Mouse (Mus musculus) hindbrain, embryonic 16.5 days (tissue): ENCODE data around the gene Trim56. TPM values are rescaled to one million over a fixed set of nuclear protein-coding genes. Genes with fewer than 3 reads are reported as not detected.

ENCODE experiments used
- ATAC-seq: fragments of 200-750 bp; cut with Nextera tagmentation; 2 replicates; pipeline ENCODE4 v1.8.0; 2017; ENCODE audit warnings: moderate TSS enrichment, moderate library complexity
- H3K27ac ChIP-seq: fragments of 300-500 bp; sonication (generic); 2 replicates; pipeline ENCODE4 v1.5.1; 2014; ENCODE audit warnings: low read depth, mild to moderate bottlenecking, control low read depth, low read length, moderate library complexity
- H3K27me3 ChIP-seq: fragments of 300-500 bp; sonication (generic); replicated peaks from 2 replicates; pipeline ENCODE4 v1.6.1; 2014; ENCODE audit warnings: low read length; ENCODE audit not compliant: control insufficient read depth, insufficient read depth
- H3K36me3 ChIP-seq: fragments of 300-500 bp; sonication (generic); 2 replicates; pipeline ENCODE4 v1.6.1; 2014; ENCODE audit warnings: mild to moderate bottlenecking, low read length, moderate library complexity, mixed read lengths; ENCODE audit not compliant: control insufficient read depth, insufficient read depth
- H3K4me1 ChIP-seq: fragments of 300-500 bp; sonication (generic); 2 replicates; pipeline ENCODE4 v1.6.1; 2014; ENCODE audit warnings: low read depth, low read length; ENCODE audit not compliant: control insufficient read depth, insufficient read depth
- H3K4me2 ChIP-seq: fragments of 300-500 bp; sonication (generic); 2 replicates; pipeline ENCODE4 v1.6.1; 2014; ENCODE audit warnings: mild to moderate bottlenecking, low read length, control low read depth, moderate library complexity
- H3K4me3 ChIP-seq: fragments of 300-500 bp; sonication (generic); 2 replicates; pipeline ENCODE4 v1.5.1; 2014; ENCODE audit warnings: mild to moderate bottlenecking, low read length, control low read depth, moderate library complexity
- H3K9ac ChIP-seq: fragments of 300-500 bp; sonication (generic); 2 replicates; pipeline ENCODE4 v1.6.1; 2014; ENCODE audit warnings: low read depth, mild to moderate bottlenecking, control low read depth, low read length, moderate library complexity
- H3K9me3 ChIP-seq: fragments of 300-500 bp; sonication (generic); 2 replicates; pipeline ENCODE4 v1.6.1; 2014; ENCODE audit warnings: mild to moderate bottlenecking, low read length, moderate library complexity; ENCODE audit not compliant: control insufficient read depth
- WGBS: fragments of 180-500 bp; shearing (Covaris S2); extraction: QIAGEN DNeasy Blood & Tissue Kit; methylation state at CpG from one replicate; pipeline ENCODE4 v1.1.7; 2014; 5-methylcytosine and 5-hydroxymethylcytosine counted together
- polyA plus RNA-seq: library from polyadenylated mRNA; unstranded; fragments of >200 nt; fragmentation: Nextera tagmentation; extraction: Ambion mirVana; gene quantifications from 2 replicates; pipeline ENCODE4 v1.2.1, GENCODE M21; 2015

The Trim56 gene
- polyA plus RNA-seq, 1 experiment from 2014 or later, result 2.3 TPM

GRCm38 (mm10) chr5:137061809-137062481 lies 54.1 kb downstream of the Trim56 start:
- no peak overlapping the region for H3K27ac ChIP-seq
- H3K27me3 ChIP-seq, result no peaks in the 10 kb centered on the region
- no peak overlapping the region for H3K9ac ChIP-seq
- no peaks in the 10 kb centered on the region for H3K9me3 ChIP-seq
- no peaks in the 10 kb centered on the region for H3K36me3 ChIP-seq
- no peaks in the 10 kb centered on the region for H3K4me1 ChIP-seq
- no peak for ATAC-seq
- H3K4me3 ChIP-seq, result no peak overlapping the region
- 27% methylated on average over 11 of the region's 12 CpGs for WGBS
- H3K4me2 ChIP-seq, result no peak overlapping the region

Other genes starting within 250 kb of the Trim56 start
- 35.9 and 39.1 TPM in 2 replicates for gene Col26a1, start 233.0 kb downstream of the Trim56 start, polyA plus RNA-seq
- 136 and 142 TPM in 2 replicates for gene Ift22, start 208.1 kb downstream of the Trim56 start, polyA plus RNA-seq
- 370 and 382 TPM in 2 replicates for gene Fis1, start 162.9 kb downstream of the Trim56 start, polyA plus RNA-seq
- gene Cldn15, start 149.6 kb downstream of the Trim56 start, polyA plus RNA-seq, result 0.16 and 0.30 TPM in 2 replicates
- gene Plod3, start 129.2 kb downstream of the Trim56 start, polyA plus RNA-seq, result 36.3 and 39.7 TPM in 2 replicates
- 144 and 156 TPM in 2 replicates for gene Znhit1, start 128.2 kb downstream of the Trim56 start, polyA plus RNA-seq
- gene Vgf, start 89.8 kb downstream of the Trim56 start, polyA plus RNA-seq, result 14.1 and 17.0 TPM in 2 replicates
- gene Ap1s1, start 70.1 kb downstream of the Trim56 start, polyA plus RNA-seq, result 242 and 260 TPM in 2 replicates
- gene Serpine1, start 43.9 kb downstream of the Trim56 start, polyA plus RNA-seq, result 0.14 TPM in 1 of 2 replicates, not detected in the other
- gene Muc3, start 33.1 kb upstream of the Trim56 start, polyA plus RNA-seq, result not detected in 2 replicates
- gene Muc3a, start 96.2 kb upstream of the Trim56 start, polyA plus RNA-seq, result 0.51 and 0.55 TPM in 2 replicates
- gene Ache, start 171.3 kb upstream of the Trim56 start, polyA plus RNA-seq, result 86.8 and 102 TPM in 2 replicates
- gene Ufsp1, start 178.4 kb upstream of the Trim56 start, polyA plus RNA-seq, result 25.5 and 29.6 TPM in 2 replicates
- 88.1 and 100 TPM in 2 replicates for gene Srrt, start 191.5 kb upstream of the Trim56 start, polyA plus RNA-seq
- 13.2 and 17.3 TPM in 2 replicates for gene Trip6, start 198.2 kb upstream of the Trim56 start, polyA plus RNA-seq
- gene Slc12a9, start 217.4 kb upstream of the Trim56 start, polyA plus RNA-seq, result 24.5 and 26.7 TPM in 2 replicates
- gene Ephb4, start 233.9 kb upstream of the Trim56 start, polyA plus RNA-seq, result 5.8 and 9.2 TPM in 2 replicates